8 mouse cellular contexts compared by ENCODE assay signal in genomic region chr19:53892061-53892460, GRCm38 (mm10). TPM values are rescaled to one million over a fixed set of nuclear protein-coding genes. Genes with fewer than 3 reads are reported as not detected.
A peak's percentile ranks its signal among the peaks of the same experiment; 100 is the strongest.
DNase-seq lines count a peak whose midpoint lies in the region; ATAC-seq and TF ChIP-seq lines count a peak whose summit lies in the region.

Gene Pdcd4, plus strand, starts transcription at chr19:53892231.

- peak within 1 kb of the TSS; percentile 12 to 22 for H3K4me3 ChIP-seq in MEL (ENCODE audit: control insufficient read depth in 1 of 2, insufficient read depth in 1 of 2, low read depth in 2 of 2, low read length in 2 of 2)
- H3K4me3 ChIP-seq in forebrain, embryonic 11.5 days (ENCODE audit: low read depth, low read length): no peak within 1 kb of the TSS
- H3K4me3 ChIP-seq in midbrain, embryonic 14.5 days (replicated peaks; ENCODE audit: low read depth, low read length): no peak within 1 kb of the TSS

- intact Hi-C loops in heart, postnatal 14 days (cut with DNase I): no loop called here
- intact Hi-C loops in left cerebral cortex, postnatal 25 days (cut with DNase I): no loop called here

- H3K36me3 ChIP-seq in MEL (ENCODE audit: control insufficient read depth in 1 of 2, insufficient read depth in 2 of 2, low read length in 2 of 2): peaks cover 0 to 70% of the 10 kb centered on the region in 2 experiments; a peak in 2 of 4 replicates
- no peaks in the 10 kb centered on the region for H3K36me3 ChIP-seq in forebrain, embryonic 11.5 days (ENCODE audit: control insufficient read depth, insufficient read depth, low read length)
- H3K36me3 ChIP-seq in midbrain, embryonic 14.5 days (ENCODE audit: control insufficient read depth, insufficient read depth, low read length): no peaks in the 10 kb centered on the region

- ATAC-seq in CD4-positive, CD25-positive, alpha-beta regulatory T cell, adult 4 months: no peak
- ATAC-seq in forebrain, embryonic 11.5 days (replicated peaks; ENCODE audit: low FRiP score): no peak
- ATAC-seq in midbrain, embryonic 14.5 days (ENCODE audit: low FRiP score, low TSS enrichment): no peak

- no peaks in the 10 kb centered on the region for H3K27me3 ChIP-seq in MEL (ENCODE audit: control insufficient read depth in 1 of 2, insufficient read depth in 2 of 2, low read length in 2 of 2)
- no peaks in the 10 kb centered on the region for H3K27me3 ChIP-seq in forebrain, embryonic 11.5 days (ENCODE audit: control insufficient read depth, insufficient read depth, low read length)
- H3K27me3 ChIP-seq in midbrain, embryonic 14.5 days (ENCODE audit: control insufficient read depth, insufficient read depth, low read length): no peaks in the 10 kb centered on the region

- TF ChIP-seq POLR2A in MEL (IDR thresholded peaks at IDR 0.05; ENCODE audit: control insufficient read depth in 1 of 2, insufficient read depth in 1 of 2, low read depth in 1 of 2, low read length in 2 of 2, poor library complexity in 1 of 2): no peak

- no peaks in the 10 kb centered on the region for H3K9me3 ChIP-seq in MEL (replicated peaks; ENCODE audit: insufficient read depth, low read length)
- no peaks in the 10 kb centered on the region for H3K9me3 ChIP-seq in forebrain, embryonic 11.5 days (ENCODE audit: control insufficient read depth, low read length)
- H3K9me3 ChIP-seq in midbrain, embryonic 14.5 days (ENCODE audit: control insufficient read depth, low read length): no peaks in the 10 kb centered on the region

- no peak for TF ChIP-seq RAD21 in MEL (IDR thresholded peaks at IDR 0.05; ENCODE audit: low read depth, low read length)

- H3K4me2 ChIP-seq in forebrain, embryonic 11.5 days (ENCODE audit: low read depth, low read length, severe bottlenecking): no peak within 1 kb of the TSS
- H3K4me2 ChIP-seq in midbrain, embryonic 14.5 days (ENCODE audit: low read length): no peak within 1 kb of the TSS

- DNase-seq in MEL (ENCODE audit: low read depth, low spot score): peak; percentile 55
- peak; percentile 47 for DNase-seq in forebrain, embryonic 11.5 days (ENCODE audit: low spot score)
- DNase-seq in heart, postnatal 14 days: peak; percentile 45 to 51
- no peak for DNase-seq in left cerebral cortex, postnatal 25 days (ENCODE audit: low spot score in 2 of 2)
- DNase-seq in midbrain, embryonic 14.5 days: no peak
- no peak for DNase-seq in right cerebral cortex, adult 18-20 months
- DNase-seq in embryo, embryonic 9.5 days (ENCODE audit: extremely low spot score): no peak

- no peak for TF ChIP-seq EP300 in MEL (IDR thresholded peaks at IDR 0.05; ENCODE audit: low read depth in 1 of 2, low read length in 2 of 2)

- H3K9ac ChIP-seq in MEL (ENCODE audit: control insufficient read depth, low read depth, low read length, poor library complexity, severe bottlenecking): peak within 1 kb of the TSS; percentile 49
- H3K9ac ChIP-seq in forebrain, embryonic 11.5 days (ENCODE audit: low read length): no peak within 1 kb of the TSS
- no peak within 1 kb of the TSS for H3K9ac ChIP-seq in midbrain, embryonic 14.5 days (replicated peaks; ENCODE audit: low read length)

- no peak for TF ChIP-seq CTCF in MEL (IDR thresholded peaks at IDR 0.05 in 2 of 3, conservative IDR thresholded peaks at IDR 0.05 in 1 of 3; ENCODE audit: control insufficient read depth in 1 of 3, insufficient read depth in 1 of 3, low read depth in 2 of 3, low read length in 3 of 3, poor library complexity in 1 of 3, severe bottlenecking in 1 of 3)

- H3K27ac ChIP-seq in MEL (ENCODE audit: control insufficient read depth, low read depth, low read length): peak within 1 kb of the TSS; percentile 82
- no peak within 1 kb of the TSS for H3K27ac ChIP-seq in forebrain, embryonic 11.5 days (ENCODE audit: low read depth, low read length)
- no peak within 1 kb of the TSS for H3K27ac ChIP-seq in midbrain, embryonic 14.5 days (replicated peaks; ENCODE audit: low read depth, low read length)

- WGBS in forebrain, embryonic 11.5 days: 65% methylated on average over 3 of the region's 3 CpGs
- 59% methylated on average over 3 of the region's 3 CpGs for WGBS in midbrain, embryonic 14.5 days

- peaks cover 52 to 69% of the 10 kb centered on the region in 2 experiments for H3K4me1 ChIP-seq in MEL (ENCODE audit: control insufficient read depth in 1 of 2, insufficient read depth in 2 of 2, low read length in 2 of 2)
- no peaks in the 10 kb centered on the region for H3K4me1 ChIP-seq in forebrain, embryonic 11.5 days (replicated peaks; ENCODE audit: control insufficient read depth, insufficient read depth, low read length)
- H3K4me1 ChIP-seq in midbrain, embryonic 14.5 days (ENCODE audit: control insufficient read depth, insufficient read depth, low read length): no peaks in the 10 kb centered on the region

- H3K79me2 ChIP-seq in MEL (ENCODE audit: control insufficient read depth, insufficient read depth, low read length, poor library complexity): no peaks in the 10 kb centered on the region

TF ChIP-seq in MEL, 35 proteins besides CTCF, POLR2A, EP300 and RAD21:
- TF ChIP-seq MEF2A (IDR thresholded peaks at IDR 0.05; ENCODE audit: extremely low read depth, insufficient replicate concordance, low read depth, low read length, poor library complexity, severe bottlenecking) (no peak), USF2 (IDR thresholded peaks at IDR 0.05; ENCODE audit: borderline replicate concordance in 1 of 2, insufficient read depth in 1 of 2, low read depth in 1 of 2, low read length in 2 of 2) (no peak), MAZ (IDR thresholded peaks at IDR 0.05; ENCODE audit: low read depth, low read length) (no peak), MAX (IDR thresholded peaks at IDR 0.05; ENCODE audit: low read length) (no peak), USF1 (IDR thresholded peaks at IDR 0.05; ENCODE audit: low read depth, low read length) (no peak), POLR2AphosphoS2 (IDR thresholded peaks at IDR 0.05; ENCODE audit: low read length) (no peak), TBP (IDR thresholded peaks at IDR 0.05; ENCODE audit: low read depth, low read length) (no peak), BHLHE40 (IDR thresholded peaks at IDR 0.05; ENCODE audit: borderline replicate concordance, low read depth, low read length) (no peak), ELF1 (IDR thresholded peaks at IDR 0.05; ENCODE audit: low read depth, low read length) (no peak), TAL1 (IDR thresholded peaks at IDR 0.05; ENCODE audit: low read length) (no peak), SIN3A (IDR thresholded peaks at IDR 0.05; ENCODE audit: low read length) (no peak), MYB (IDR thresholded peaks at IDR 0.05; ENCODE audit: low read depth, low read length) (no peak), ZNF384 (IDR thresholded peaks at IDR 0.05; ENCODE audit: low read depth, low read length) (no peak)

RNA-seq across cellular contexts. Expression of gene Pdcd4, which starts in this region (rescaled TPM):
- polyA plus RNA-seq in CD4-positive, CD25-positive, alpha-beta regulatory T cell, adult 4 months (2017; shearing (Covaris generic)): 100 to 1,000 TPM; 447 to 643 TPM
- 19.7 and 30.0 TPM in 2 replicates for total RNA-seq in MEL (2012; rRNA removed)
- 10 to 100 TPM in 1 of 2 experiments, not detected in 1; 37.6 TPM for polyA plus RNA-seq in MEL (2012; ENCODE audit: insufficient read depth in 1 of 2, insufficient read length in 2 of 2, low read depth in 1 of 2, low replicate concordance in 2 of 2, missing spikeins in 1 of 2)
- polyA plus RNA-seq in forebrain, embryonic 11.5 days (2014; fragmentation: Nextera tagmentation; extraction: Ambion mirVana): 84.0 and 90.6 TPM in 2 replicates
- 10 to 100 TPM; 24.8 to 25.6 TPM for total RNA-seq in heart, postnatal 14 days (2021)
- total RNA-seq in left cerebral cortex, postnatal 25 days (2021): 100 to 1,000 TPM in 1 of 2 experiments, 10 to 100 TPM in 1; 97.3 to 105 TPM
- 73.9 and 74.2 TPM in 2 replicates for polyA plus RNA-seq in midbrain, embryonic 14.5 days (2014; fragmentation: Nextera tagmentation; extraction: Ambion mirVana)

Comparison
In these comparisons a context has a peak if more than half of its experiments do, and no peak if none do; other contexts are left out.
1. DNase-seq: peak in MEL (single experiment), forebrain, embryonic 11.5 days (single experiment) and heart, postnatal 14 days (2 of 2); none in left cerebral cortex, postnatal 25 days (0 of 2), midbrain, embryonic 14.5 days (single experiment), right cerebral cortex, adult 18-20 months (single experiment) and embryo, embryonic 9.5 days (single experiment).
2. H3K4me3 ChIP-seq: peak in MEL (2 of 2); none in forebrain, embryonic 11.5 days (single experiment) and midbrain, embryonic 14.5 days (single experiment).